Mouse (Mus musculus) ZHBTc4 (cell line): Measurements from ENCODE around the gene Gm20388.
A peak's percentile ranks its signal among the peaks of the same experiment; 100 is the strongest.

Experiments used
- DNase-seq: peaks from one replicate; pipeline ENCODE4 v3.0.0-alpha.2; 2011; ENCODE audit warnings: low read depth, low spot score

Gm20388 gene

DNA sequence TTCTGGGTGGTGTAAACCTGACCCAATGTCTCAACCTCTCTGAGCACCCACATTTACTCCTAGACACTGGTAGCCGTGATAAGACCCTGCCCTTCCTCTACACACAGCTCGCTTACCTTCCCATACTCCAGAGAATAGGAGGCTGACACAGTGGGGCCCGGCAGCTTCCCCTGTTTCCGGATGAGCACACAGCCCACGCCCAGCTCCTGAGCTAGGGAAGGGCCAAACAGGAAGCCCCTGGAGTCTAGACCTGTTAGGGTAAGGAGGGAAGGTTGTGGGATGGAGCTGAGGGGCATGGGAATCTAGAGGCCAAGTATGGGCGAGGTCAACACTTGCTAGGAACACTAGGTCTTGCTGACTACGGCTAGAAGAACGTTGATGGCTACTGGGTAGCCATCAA lies 2664.6 kb downstream of the Gm20388 start:
- no peak for DNase-seq

DNA sequence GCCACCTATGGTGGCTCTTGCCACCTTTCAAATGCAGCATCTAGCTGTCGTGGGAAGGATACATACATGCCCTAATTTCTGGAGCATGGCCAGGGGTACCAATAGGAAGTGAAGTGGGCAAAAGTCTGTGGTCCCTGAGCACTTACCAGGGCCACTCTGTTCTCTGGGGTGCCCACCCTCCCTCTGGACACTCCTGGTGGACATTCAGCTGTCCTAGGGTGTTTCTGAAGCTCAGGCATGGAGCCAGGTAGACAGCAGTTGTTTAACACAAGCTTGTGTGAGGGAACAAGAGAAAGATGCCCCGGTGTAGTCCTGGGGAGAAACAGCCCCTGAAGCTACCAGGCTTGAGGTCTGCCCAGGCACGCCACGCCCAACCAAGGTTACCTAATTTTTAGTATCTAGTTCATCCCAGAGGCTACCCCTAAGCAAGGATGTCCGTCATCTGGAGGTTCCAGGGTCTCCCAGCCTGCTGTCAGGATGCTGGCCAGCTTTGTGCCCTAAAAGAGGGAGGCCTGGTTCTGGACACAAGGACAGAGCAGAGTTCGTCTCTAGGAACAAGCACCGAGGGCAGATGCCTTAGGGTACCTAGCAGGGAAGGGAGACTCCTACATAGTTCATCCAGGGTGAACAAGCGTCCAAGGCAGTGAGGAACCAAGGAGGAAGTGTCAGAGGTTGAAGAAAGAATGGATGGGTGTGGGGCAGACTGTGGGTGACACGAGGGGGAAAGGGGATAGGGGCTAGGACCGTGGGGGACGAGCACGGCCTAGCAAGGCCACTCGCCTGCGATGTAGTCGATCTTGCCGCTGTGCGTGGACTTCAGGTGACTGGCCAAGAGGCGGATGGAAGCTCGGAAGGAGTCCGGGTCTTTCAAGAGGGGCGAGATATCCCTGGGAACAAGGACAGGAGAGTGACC lies 2665.3 kb downstream of the Gm20388 start:
- peak; percentile 16 for DNase-seq

DNA sequence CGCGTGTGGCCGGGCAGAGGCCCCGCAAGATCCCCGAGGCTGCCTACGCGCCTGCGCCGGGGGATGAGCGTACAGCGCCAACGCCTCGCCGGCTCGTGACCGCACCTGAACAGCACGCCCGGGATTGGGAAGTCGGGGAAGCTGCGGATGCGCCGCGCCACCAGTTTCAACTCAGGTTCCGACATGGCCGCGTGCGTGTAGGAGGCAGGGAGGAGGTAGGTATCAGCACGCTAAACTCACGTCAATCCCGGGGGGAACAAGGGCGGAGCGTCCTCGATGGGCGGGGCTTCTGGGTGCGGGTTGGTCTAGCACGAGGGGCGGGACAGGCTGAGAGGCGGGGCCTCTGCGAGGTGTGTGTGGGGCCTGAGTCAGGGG lies 2666.0 kb downstream of the Gm20388 start, which contains the start of gene Aprt:
TSS of gene Aprt (minus strand) at position 262 of the 375 bp plus-strand sequence.
- peak; percentile 98 for DNase-seq

DNA sequence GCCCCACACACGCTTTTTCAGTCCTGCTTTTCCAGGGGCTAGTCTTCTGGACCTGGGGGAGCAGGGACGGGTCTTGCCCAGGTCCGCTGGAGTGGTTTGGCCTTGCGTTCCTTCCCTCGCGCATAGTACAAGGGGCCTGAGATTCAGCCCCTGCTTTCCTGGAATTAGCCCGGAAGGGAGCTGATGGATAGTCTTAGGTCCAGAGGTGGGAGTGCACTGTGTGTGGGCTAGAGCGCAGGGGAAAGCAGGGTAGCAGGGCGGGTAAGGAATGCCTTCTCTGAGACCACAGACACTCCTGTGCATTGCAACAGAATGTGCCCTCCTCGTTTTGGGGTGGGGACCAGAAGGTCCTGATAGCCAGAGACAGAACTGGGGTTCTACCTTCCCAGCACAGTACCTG lies 2666.5 kb downstream of the Gm20388 start:
- no peak for DNase-seq

DNA sequence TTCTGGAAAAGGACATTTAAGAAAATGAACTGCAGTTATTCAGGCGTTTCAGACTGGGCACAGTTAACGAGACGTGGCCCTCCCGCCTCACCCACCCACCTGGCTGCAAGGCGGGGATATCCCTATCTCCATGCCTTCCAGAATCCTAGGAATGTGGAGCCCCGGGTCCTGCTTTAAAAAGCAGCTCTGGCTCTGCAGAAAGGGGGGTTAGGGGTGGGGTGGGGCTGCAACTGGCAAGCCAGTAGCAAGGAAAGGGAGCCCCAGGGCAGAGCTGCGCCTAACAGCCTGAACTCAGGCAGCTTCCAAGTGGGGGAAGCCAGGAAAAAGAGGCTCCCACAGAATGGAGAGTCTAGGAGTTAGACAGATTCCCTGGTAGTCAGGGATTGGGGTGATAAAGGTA lies 2668.6 kb downstream of the Gm20388 start:
- DNase-seq: peak; percentile 75

DNA sequence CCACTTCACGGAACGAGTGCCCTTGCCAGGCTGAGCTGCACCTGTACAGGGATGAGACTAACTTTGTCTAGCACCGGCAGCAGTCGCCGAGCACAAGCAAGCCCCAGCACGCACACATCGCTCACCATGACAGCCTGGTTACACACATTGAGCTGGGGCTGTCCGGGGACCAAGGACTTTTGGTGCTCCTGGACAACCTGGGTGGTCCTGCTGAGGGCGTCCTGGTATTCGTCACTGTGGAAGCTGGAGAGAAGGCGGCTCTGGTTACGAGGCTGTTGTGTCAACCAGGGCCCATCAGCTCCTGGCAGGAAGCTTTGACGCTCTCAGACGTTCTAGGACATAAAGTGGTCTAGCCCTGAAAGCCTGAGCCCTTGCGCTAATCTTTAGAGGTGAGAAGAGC lies 2670.3 kb downstream of the Gm20388 start:
- DNase-seq: peak; percentile 38

DNA sequence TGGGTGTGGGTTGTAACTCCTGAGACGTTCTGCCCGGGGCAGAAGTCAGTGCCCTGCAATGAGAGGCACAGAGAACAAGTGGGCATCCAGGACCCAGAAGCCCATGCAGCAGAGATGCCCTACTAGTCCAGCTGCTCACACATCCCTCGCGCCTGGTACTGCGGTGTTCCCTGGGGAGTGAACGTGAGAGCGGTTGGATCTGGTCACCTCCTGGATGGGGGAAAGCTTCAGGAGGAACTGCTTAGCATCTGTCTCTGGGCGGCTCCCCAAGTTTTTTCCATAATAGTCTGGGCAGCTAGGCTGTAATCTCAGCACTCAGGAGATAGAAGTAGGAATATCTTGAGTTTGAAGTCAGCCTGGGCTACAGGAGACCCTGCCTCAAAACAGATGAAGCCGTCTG lies 2674.3 kb downstream of the Gm20388 start:
- no peak for DNase-seq

DNA sequence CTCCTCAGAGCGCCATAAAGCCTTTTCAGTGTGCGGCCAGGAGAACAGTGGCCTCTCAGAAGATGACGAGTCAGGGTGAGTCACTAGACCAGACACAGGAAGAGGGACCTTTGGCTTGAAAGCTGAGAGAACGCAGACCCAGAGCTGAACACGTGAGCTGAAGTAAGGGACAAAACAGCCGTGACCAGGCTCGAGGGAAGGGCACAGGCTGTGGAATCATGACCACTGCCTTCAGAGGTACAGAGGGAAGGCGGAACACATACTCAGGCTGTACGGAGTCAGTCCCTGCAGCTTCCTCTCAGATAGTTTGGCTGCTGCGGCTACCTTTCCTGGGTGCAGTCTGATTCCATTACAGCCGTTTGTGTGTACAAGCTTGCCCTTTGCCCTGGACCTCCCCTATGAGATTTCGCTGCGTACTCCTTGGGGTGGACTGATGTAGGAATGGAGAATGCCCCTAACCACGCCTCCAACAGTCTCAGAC lies 2674.8 kb downstream of the Gm20388 start:
- no peak for DNase-seq

DNA sequence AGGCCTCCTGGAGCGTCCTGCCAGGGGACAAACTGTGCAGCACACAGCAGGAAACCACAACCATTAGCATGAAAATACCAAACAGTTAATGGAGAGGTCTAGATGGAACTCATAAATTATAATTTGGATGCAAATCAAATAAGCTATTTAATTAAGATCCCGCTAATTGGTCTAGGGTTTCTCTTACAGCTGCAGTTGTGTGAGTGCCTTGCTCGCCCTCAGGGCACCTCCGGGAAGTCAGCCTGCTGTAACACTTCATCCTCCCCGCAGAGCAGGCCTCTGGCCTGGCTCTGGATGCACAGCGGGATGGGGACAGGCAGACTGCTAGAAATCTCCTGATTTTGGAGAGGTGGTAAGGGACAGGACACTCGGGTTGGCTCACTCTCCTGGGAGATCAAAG lies 2675.5 kb downstream of the Gm20388 start:
- peak; percentile 28 for DNase-seq

DNA sequence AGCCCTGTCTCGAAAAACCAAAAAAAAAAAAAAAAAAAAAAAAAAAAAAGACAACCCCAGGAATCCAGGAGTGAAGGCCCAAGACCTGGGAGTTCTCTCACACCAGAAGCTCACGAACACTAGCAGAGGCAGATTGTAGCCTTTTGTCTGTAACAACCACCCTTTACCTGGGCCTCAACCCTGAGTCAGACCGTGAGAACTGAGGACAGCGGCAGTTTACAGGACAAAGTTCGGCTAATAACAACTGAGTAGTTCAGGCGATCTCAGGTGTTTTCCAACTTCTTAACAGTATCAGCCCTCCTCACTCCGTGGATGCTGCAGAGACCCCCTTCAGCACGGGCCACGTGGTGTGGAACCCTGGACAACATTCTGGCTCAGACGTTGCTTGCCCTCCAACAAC lies 2676.1 kb downstream of the Gm20388 start:
- no peak for DNase-seq

DNA sequence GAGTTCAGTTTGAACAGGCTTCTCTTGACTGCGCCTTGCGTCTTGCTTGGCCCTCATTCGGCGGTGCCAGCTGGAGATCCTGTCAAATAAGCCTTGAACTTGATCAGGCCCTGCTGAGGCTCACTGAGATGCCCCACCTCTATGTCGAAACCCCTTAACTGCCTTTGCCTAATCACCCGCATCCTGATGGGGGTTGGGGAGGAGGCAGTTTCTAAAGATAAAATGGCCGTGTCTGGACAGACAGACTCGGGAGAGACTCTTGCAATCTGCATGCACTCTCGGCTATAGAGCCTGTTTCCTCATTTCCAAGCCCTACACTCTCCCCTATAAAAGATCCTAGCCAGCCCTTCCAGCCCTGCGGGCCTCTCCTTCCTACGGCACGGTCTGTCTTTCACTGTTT lies 2682.6 kb downstream of the Gm20388 start:
- no peak for DNase-seq

DNA sequence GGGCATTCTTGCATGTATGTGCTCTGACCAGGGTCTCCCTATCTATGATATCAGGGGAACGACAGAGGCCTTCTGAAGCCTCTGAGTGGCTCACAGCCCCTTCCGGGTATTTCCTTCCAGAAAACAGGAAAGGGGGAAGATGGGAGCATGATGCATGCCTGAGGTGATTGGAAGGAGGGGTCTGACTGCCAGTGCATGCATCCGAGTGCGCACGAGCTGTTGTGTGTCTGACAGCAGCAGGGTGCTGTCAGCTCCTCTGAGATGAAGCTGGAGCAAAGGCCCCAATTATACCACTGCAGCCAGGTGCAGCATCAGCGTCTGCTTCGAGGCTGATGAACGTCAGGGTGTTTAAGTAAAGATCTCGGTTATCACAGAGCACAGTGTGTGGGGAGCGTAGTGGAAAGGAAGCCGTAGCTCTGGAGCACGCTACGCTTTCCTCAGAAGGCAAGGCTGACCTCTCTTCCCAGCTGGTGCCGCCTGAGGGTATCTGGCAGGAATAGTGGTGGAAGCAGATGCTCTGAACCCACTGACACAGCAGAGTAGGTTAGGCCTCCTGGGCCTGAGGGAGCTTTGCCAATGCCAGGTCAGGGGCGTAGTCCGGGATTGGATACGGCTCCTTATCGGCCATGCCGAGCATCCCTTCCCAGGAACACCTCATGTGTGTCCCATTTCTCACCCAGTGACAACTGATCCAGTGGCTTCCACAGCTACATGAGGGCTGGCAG lies 2683.3 kb downstream of the Gm20388 start:
- DNase-seq: no peak

DNA sequence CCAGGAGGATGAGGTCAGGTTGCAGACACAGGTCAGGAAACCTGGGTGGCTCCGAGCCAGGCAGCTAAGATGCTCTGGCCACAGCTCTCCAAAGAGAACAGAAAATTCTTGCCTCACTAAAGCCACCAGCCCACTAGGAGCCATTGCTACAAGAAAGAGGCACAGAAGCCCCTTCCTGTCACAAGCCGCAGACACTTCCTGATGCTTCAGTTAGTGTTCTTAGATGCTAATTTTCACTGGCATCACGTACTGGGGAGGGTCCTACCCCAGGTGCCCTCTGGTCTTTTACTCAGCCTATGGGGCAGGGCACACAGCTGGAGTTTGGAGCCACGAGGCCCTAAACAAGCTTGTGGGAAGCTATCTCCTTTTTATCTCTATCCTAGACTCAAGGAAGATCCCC lies 2685.4 kb downstream of the Gm20388 start:
- DNase-seq: no peak

DNA sequence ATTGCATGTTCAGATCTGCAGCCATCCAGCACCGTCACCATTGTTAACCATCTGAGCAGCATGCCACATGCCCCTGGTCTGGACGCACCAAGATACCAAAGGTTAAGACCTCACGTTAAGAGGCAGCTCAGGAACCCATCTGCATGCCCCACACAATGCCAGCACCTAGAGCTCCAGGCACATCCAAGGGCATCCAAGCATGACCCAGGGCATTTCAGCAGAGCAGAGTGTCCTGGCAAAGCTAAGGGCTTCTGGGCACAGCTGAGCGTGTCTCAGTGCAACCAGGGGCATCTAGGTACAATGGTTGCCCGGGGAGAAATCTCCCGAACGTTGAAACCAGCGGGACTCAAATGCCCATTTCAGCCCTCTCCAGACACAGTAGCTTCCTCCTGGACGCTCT lies 2690.0 kb downstream of the Gm20388 start:
- DNase-seq: no peak

DNA sequence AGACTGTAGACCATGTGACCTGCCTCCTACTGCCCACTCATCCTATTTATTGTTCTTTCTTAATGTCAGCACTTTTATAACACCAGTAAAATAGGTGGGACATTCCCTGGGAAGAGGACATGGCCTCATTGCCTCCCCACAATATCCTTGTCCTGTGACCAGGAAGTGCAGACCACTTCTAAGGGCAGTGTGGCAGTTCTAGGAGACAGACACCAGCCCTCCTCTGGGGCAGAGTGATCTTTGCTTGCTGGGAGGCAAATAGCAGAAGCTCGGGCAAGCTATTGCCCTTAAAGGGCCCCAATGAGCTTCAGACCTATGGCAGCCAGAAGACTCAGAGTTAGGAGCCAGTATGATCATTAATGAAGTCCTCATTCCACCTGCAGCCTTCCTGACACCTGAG lies 2694.0 kb downstream of the Gm20388 start:
- DNase-seq: no peak

DNA sequence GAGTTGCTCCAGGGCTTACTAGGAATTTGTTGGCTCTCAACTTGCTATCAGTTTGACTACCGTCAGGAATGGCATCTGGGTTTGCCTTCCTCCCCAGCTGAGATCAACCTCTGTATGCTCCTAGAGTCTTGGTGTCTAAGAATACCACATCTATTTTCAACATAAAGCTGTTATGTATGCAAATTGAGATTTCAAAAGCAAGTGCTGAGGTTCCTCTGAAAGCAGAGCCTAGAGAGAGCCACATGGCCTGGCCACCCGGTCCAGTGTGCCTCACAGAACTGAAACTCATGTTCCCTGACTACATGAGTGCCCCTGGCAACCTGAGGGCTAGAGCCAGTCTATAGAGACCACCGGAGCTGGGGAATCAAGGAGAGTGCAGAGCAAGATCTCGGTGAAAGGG lies 2694.7 kb downstream of the Gm20388 start:
- DNase-seq: no peak

DNA sequence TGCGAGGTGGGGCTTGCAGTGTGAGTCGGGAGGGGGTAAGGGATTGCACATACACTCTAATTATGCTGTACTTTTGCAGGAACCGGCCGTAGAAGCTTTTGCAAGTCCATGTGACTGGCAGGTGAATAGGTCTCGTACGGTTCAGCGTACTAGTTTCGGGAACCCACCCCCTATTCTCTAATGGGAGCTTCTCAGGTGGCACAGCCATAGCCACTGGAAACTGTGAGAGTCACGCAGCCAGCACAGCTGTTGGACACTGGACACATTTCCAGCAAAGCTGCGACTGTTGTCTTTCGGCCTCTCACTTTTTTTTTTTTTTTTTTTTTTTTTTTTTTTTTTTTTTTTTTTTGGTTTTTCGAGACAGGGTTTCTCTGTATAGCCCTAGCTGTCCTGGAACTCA lies 2696.2 kb downstream of the Gm20388 start:
- no peak for DNase-seq

DNA sequence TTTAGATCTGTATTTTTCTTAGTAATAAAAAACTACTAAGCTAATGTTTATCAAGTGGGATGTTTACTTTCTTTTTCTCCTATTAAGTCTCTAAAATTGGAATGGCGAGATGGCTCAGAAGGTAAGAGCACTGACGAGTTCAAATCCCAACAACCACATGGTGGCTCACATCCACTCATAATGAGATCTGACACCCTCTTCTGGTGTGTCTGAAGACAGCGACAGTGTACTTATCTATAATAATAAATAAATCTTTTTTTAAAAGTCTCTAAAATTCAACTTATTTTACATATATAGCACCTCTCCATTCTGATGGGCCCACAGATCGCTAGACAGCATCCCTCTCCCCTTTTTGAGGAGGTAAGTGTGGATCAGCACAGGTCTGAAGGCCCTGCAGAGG lies 2699.6 kb downstream of the Gm20388 start:
- no peak for DNase-seq

DNA sequence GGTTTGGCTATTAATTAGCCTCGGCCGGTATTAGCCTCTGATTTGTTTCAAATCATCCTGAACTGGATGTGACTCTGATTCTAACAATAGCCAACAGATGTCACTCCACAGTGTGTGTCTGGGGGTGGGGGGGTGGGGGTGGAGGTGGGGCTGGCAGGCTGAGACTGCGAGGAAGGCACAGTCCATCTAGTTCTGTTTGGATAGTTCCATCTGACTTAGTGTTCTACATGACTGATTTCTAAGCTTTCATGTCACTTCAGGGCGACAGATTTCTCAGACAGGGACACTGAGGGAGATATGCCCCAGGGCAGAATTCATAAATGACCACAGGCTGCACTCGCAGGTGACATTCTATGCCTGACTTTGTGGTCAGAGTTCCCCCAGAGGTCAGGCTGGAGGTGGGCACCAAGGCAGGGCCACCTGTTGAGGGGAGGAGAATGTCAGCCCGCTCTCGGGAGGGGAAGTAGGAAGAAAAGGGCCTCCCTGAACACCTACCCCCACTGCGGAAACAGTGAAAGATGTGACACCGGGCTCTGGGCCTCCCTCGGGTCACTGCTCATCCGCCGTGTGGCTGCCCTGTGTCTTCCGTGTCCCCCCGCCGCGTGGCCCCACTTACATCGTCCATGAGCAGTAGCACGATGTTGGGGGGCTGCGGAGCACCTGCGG lies 2700.1 kb downstream of the Gm20388 start:
- DNase-seq: no peak

DNA sequence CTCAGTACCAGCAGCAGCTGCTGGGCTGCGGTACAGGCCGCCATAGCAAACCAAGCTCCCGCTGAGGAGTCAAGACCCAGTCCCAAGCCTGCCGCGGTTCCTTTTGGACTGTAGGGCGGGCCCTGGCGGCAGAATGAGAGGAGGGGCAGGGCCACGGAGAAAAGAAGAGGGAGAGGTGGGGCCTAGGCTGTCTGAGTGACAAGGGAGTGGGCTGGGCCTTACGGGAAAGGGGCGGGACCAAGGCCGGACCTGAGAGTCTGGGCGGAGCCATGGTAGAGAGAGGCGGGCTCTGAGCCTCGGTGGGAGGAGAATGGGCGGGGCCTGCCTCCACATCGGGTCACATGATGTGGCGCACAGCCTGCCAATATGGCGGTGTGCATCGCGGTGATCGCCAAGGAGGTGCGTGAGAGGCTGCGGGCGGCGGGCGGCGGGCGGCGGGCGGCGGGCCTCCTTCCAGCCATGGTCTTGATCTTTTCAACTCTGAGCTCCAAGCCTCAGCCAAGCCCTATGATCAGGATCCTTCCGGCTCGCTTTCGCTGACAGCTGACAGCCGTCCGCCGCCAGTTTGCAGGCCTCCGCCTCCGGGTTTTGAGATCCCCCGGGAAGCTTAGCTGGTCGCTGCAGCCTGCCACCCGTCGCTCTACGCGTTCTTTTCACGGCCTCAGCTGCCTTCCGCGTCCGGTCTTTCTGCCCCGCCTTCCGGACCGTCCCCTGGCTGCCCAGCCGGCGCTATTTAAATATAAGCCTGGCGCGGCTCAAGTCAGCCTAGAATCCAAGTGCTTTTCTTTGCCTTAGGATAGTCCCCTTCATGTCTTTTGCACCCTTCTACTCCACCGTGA lies 2700.9 kb downstream of the Gm20388 start, which contains the start of the genes Galns and Trappc2l:
TSS of gene Galns (minus strand) at position 169 of the 839 bp plus-strand sequence.
TSS of gene Trappc2l (plus strand) at position 346 of the 839 bp plus-strand sequence.
- DNase-seq: peak; percentile 98
